Mouse (Mus musculus): ENCODE data around the gene Nrip3. TPM values are rescaled to one million over a fixed set of nuclear protein-coding genes. Genes with fewer than 3 reads are reported as not detected.

The Nrip3 gene
- polyA plus RNA-seq, 1 experiment from 2014 or later, result 0.74 TPM

GRCm38 (mm10) chr7:109799168-109799567 is 17.3 kb upstream of the Nrip3 start:
- DNase-seq (ENCODE audit: low spot score) (no peak), ATAC-seq (replicated peaks; ENCODE audit: low FRiP score, low read depth) (no peak)
- WGBS, result 56% methylated on average over 11 of the region's 11 CpGs

GRCm38 (mm10) chr7:109795564-109795963 is 13.7 kb upstream of the Nrip3 start:
- ATAC-seq (replicated peaks; ENCODE audit: low FRiP score, low read depth) (no peak), DNase-seq (ENCODE audit: low spot score) (no peak)
- Histone ChIP-seq H3K36me3 (ENCODE audit: insufficient read depth, low read length) (no peaks in the 10 kb centered on the region), H3K9ac (ENCODE audit: low read depth, low read length) (no peak overlapping the region), H3K4me1 (replicated peaks; ENCODE audit: insufficient read depth, low read length) (peaks cover 4% of the 10 kb centered on the region; the same call in 1 of the 2 replicates), H3K4me3 (replicated peaks; ENCODE audit: low read depth, low read length) (no peak overlapping the region), H3K27ac (no peak overlapping the region), H3K4me2 (ENCODE audit: low read length) (no peak overlapping the region), H3K27me3 (ENCODE audit: insufficient read depth, low read length) (no peaks in the 10 kb centered on the region), H3K9me3 (replicated peaks; ENCODE audit: low read length) (no peaks in the 10 kb centered on the region)
- TF ChIP-seq CTCF (IDR thresholded peaks at IDR 0.05; ENCODE audit: low read depth), result no peak
- 55% methylated on average over 5 of the region's 5 CpGs for WGBS

More at GRCm38 (mm10) chr7:109799168-109799567, 17.3 kb upstream of the Nrip3 start:
- Histone ChIP-seq H3K27me3 (ENCODE audit: insufficient read depth, low read length) (no peaks in the 10 kb centered on the region), H3K9me3 (replicated peaks; ENCODE audit: low read length) (no peaks in the 10 kb centered on the region), H3K4me3 (replicated peaks; ENCODE audit: low read depth, low read length) (no peak overlapping the region), H3K4me2 (ENCODE audit: low read length) (no peak overlapping the region), H3K36me3 (ENCODE audit: insufficient read depth, low read length) (no peaks in the 10 kb centered on the region), H3K4me1 (replicated peaks; ENCODE audit: insufficient read depth, low read length) (peaks cover 4% of the 10 kb centered on the region; the same call in 1 of the 2 replicates), H3K9ac (ENCODE audit: low read depth, low read length) (no peak overlapping the region), H3K27ac (no peak overlapping the region)
- no peak for TF ChIP-seq CTCF (IDR thresholded peaks at IDR 0.05; ENCODE audit: low read depth)

GRCm38 (mm10) chr7:109794556-109794955 is 12.7 kb upstream of the Nrip3 start:
- Histone ChIP-seq H3K27ac (no peak overlapping the region), H3K27me3 (ENCODE audit: insufficient read depth, low read length) (no peaks in the 10 kb centered on the region), H3K9me3 (replicated peaks; ENCODE audit: low read length) (no peaks in the 10 kb centered on the region), H3K36me3 (ENCODE audit: insufficient read depth, low read length) (no peaks in the 10 kb centered on the region), H3K4me1 (replicated peaks; ENCODE audit: insufficient read depth, low read length) (peaks cover 4% of the 10 kb centered on the region; the same call in 1 of the 2 replicates), H3K4me2 (ENCODE audit: low read length) (no peak overlapping the region), H3K4me3 (replicated peaks; ENCODE audit: low read depth, low read length) (no peak overlapping the region), H3K9ac (ENCODE audit: low read depth, low read length) (no peak overlapping the region)
- DNase-seq (ENCODE audit: low spot score), result no peak
- 71% methylated on average over 2 of the region's 2 CpGs for WGBS
- TF ChIP-seq CTCF (IDR thresholded peaks at IDR 0.05; ENCODE audit: low read depth), result no peak
- ATAC-seq (replicated peaks; ENCODE audit: low FRiP score, low read depth), result no peak

- ATAC-seq (replicated peaks; ENCODE audit: low FRiP score, low read depth) (no peak), DNase-seq (ENCODE audit: low spot score) (peak; percentile 68)
- H3K27ac ChIP-seq, result no peak overlapping the region
- no peak overlapping the region for H3K9ac ChIP-seq (ENCODE audit: low read depth, low read length)
- peak; percentile 81 for TF ChIP-seq CTCF (IDR thresholded peaks at IDR 0.05; ENCODE audit: low read depth)
- H3K36me3 ChIP-seq (ENCODE audit: insufficient read depth, low read length), result no peaks in the 10 kb centered on the region
- H3K27me3 ChIP-seq (ENCODE audit: insufficient read depth, low read length), result no peaks in the 10 kb centered on the region
- no peak overlapping the region for H3K4me2 ChIP-seq (ENCODE audit: low read length)
- peaks cover 4% of the 10 kb centered on the region; the same call in 1 of the 2 replicates for H3K4me1 ChIP-seq (replicated peaks; ENCODE audit: insufficient read depth, low read length)
- no peaks in the 10 kb centered on the region for H3K9me3 ChIP-seq (replicated peaks; ENCODE audit: low read length)
- 78% methylated on average over 2 of the region's 2 CpGs for WGBS
- no peak overlapping the region for H3K4me3 ChIP-seq (replicated peaks; ENCODE audit: low read depth, low read length)
Measured at GRCm38 (mm10) chr7:109792759-109793158, 10.9 kb upstream of the Nrip3 start.

GRCm38 (mm10) chr7:109790818-109791217 is 9.0 kb upstream of the Nrip3 start:
- Histone ChIP-seq H3K4me3 (replicated peaks; ENCODE audit: low read depth, low read length) (no peak overlapping the region), H3K4me1 (replicated peaks; ENCODE audit: insufficient read depth, low read length) (peaks cover 4% of the 10 kb centered on the region; the same call in 1 of the 2 replicates), H3K9ac (ENCODE audit: low read depth, low read length) (no peak overlapping the region), H3K36me3 (ENCODE audit: insufficient read depth, low read length) (no peaks in the 10 kb centered on the region), H3K27ac (no peak overlapping the region), H3K27me3 (ENCODE audit: insufficient read depth, low read length) (no peaks in the 10 kb centered on the region), H3K4me2 (ENCODE audit: low read length) (no peak overlapping the region), H3K9me3 (replicated peaks; ENCODE audit: low read length) (no peaks in the 10 kb centered on the region)
- DNase-seq (ENCODE audit: low spot score) (peak; percentile 61), ATAC-seq (replicated peaks; ENCODE audit: low FRiP score, low read depth) (peak; percentile 65; the same call in 1 of the 2 replicates)
- no peak for TF ChIP-seq CTCF (IDR thresholded peaks at IDR 0.05; ENCODE audit: low read depth)
- WGBS, result 43% methylated on average over 3 of the region's 3 CpGs

GRCm38 (mm10) chr7:109787860-109788259 is 6.0 kb upstream of the Nrip3 start:
- H3K9me3 ChIP-seq (replicated peaks; ENCODE audit: low read length), result no peaks in the 10 kb centered on the region
- no peak for TF ChIP-seq CTCF (IDR thresholded peaks at IDR 0.05; ENCODE audit: low read depth)
- DNase-seq (ENCODE audit: low spot score) (no peak), ATAC-seq (replicated peaks; ENCODE audit: low FRiP score, low read depth) (no peak)
- H3K9ac ChIP-seq (ENCODE audit: low read depth, low read length), result no peak overlapping the region
- H3K4me2 ChIP-seq (ENCODE audit: low read length), result no peak overlapping the region
- no peaks in the 10 kb centered on the region for H3K36me3 ChIP-seq (ENCODE audit: insufficient read depth, low read length)
- no peaks in the 10 kb centered on the region for H3K4me1 ChIP-seq (replicated peaks; ENCODE audit: insufficient read depth, low read length)
- no peak overlapping the region for H3K4me3 ChIP-seq (replicated peaks; ENCODE audit: low read depth, low read length)
- no peaks in the 10 kb centered on the region for H3K27me3 ChIP-seq (ENCODE audit: insufficient read depth, low read length)
- 73% methylated on average over 2 of the region's 2 CpGs for WGBS
- H3K27ac ChIP-seq, result no peak overlapping the region

GRCm38 (mm10) chr7:109783281-109783680 is 1.5 kb upstream of the Nrip3 start:
- no peak for TF ChIP-seq CTCF (IDR thresholded peaks at IDR 0.05; ENCODE audit: low read depth)
- no peak for ATAC-seq (replicated peaks; ENCODE audit: low FRiP score, low read depth)
- DNase-seq (ENCODE audit: low spot score), result no peak
- Histone ChIP-seq H3K4me1 (replicated peaks; ENCODE audit: insufficient read depth, low read length) (no peaks in the 10 kb centered on the region; the same call in 1 of the 2 replicates), H3K27me3 (ENCODE audit: insufficient read depth, low read length) (peaks cover 24% of the 10 kb centered on the region), H3K4me3 (replicated peaks; ENCODE audit: low read depth, low read length) (no peak overlapping the region), H3K9ac (ENCODE audit: low read depth, low read length) (no peak overlapping the region), H3K27ac (no peak overlapping the region), H3K4me2 (ENCODE audit: low read length) (no peak overlapping the region), H3K36me3 (ENCODE audit: insufficient read depth, low read length) (no peaks in the 10 kb centered on the region), H3K9me3 (replicated peaks; ENCODE audit: low read length) (no peaks in the 10 kb centered on the region)
- WGBS, result 27% methylated on average over 7 of the region's 7 CpGs

All from kidney, postnatal 0 days (tissue).